Mouse (Mus musculus): ENCODE measurements around the gene Mrgpre.

GRCm38 (mm10) chr7:143768267-143768666 lies 16.0 kb downstream of the Mrgpre start:
- TF ChIP-seq CTCF (IDR thresholded peaks at IDR 0.05; ENCODE audit: low read depth) (no peak), EP300 (IDR thresholded peaks at IDR 0.05; ENCODE audit: low read depth) (no peak)
